Mouse (Mus musculus) cortical plate, adult 2 months (tissue): Measurements from ENCODE around the gene 2900026A02Rik. TPM values are rescaled to one million over a fixed set of nuclear protein-coding genes. Genes with fewer than 3 reads are reported as not detected.
A peak's percentile ranks its signal among the peaks of the same experiment; 100 is the strongest.

ENCODE experiments used
- H3K27ac ChIP-seq: fragments of 200-500 bp; 2 replicates; pipeline ENCODE4 v1.5.1; 2012; ENCODE audit warnings: low read length, control low read depth, inconsistent platforms; ENCODE audit not compliant: insufficient read depth
- H3K4me1 ChIP-seq: fragments of 200-500 bp; 2 replicates; pipeline ENCODE4 v1.6.1; 2011; ENCODE audit warnings: low read length; ENCODE audit not compliant: control insufficient read depth, insufficient read depth
- H3K4me3 ChIP-seq: fragments of 200-500 bp; 2 replicates; pipeline ENCODE4 v1.5.1; 2011; ENCODE audit warnings: mild to moderate bottlenecking, low read length, control low read depth; ENCODE audit not compliant: insufficient read depth
- CTCF ChIP-seq: fragments of 200-500 bp; IDR thresholded peaks from 2 replicates; pipeline ENCODE4 v1.5.1; 2011; ENCODE audit warnings: mild to moderate bottlenecking, control low read depth, low read length; ENCODE audit not compliant: insufficient read depth; ENCODE audit errors: extremely low read depth
- POLR2A ChIP-seq: fragments of 200-500 bp; IDR thresholded peaks from 2 replicates; pipeline ENCODE4 v1.6.1; 2011; ENCODE audit warnings: mild to moderate bottlenecking, low read length, control low read depth; ENCODE audit not compliant: insufficient read depth; ENCODE audit errors: extremely low read depth
- polyA plus RNA-seq: library from polyadenylated mRNA; depleted of rRNA; stranded (reverse); fragments of >200 nt; gene quantifications from 2 replicates; pipeline ENCODE4 v1.2.3, GENCODE M21; 2012

Gene 2900026A02Rik
- polyA plus RNA-seq, 1 experiment: 25.4 TPM

DNA sequence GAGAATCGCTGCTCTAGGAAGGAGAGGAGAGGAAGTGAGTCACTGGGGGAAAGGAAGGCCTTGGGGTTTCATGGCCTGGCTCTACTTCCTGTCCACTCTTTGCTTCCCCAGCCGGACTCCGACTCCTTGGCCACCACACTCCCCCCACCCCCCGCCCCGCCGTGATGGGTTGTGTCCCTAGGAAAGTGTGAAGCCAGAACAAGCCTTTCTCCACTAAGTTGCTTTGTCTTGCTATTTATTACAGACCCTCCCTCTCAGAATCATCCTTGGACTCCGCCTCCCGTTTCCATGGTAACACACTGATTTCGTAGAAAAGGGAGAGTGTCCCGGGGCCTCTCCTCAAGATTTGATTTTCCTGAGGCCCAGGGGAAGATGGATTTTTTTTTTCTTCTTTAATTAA, 4.2 kb upstream of the 2900026A02Rik start:
- no peak overlapping the region for H3K27ac ChIP-seq

DNA sequence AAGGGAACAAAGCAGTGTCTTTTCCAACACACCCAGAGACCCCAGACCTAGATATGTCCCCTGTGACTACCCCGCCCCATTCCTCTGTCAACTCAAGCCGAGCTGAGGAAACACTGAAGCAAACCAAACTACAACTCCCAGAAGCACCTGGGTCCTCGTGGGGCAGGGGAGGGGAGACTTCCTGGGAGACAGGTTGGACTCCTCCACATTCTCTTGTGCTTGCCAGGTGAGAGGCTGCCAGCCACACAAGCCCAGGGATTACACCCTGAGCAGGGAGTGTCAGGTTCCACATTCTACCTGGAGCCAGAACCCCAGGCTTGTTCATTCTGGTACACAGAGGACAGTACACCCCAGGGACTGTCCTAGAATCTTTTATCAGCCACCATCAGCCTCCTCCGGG, 2.9 kb upstream of the 2900026A02Rik start:
- Histone ChIP-seq H3K4me1 (no peaks in the 10 kb centered on the region), H3K4me3 (no peak overlapping the region), H3K27ac (no peak overlapping the region)
- no peak for TF ChIP-seq CTCF
- TF ChIP-seq POLR2A: peak; percentile 23; the same call in 1 of the 2 replicates

More for the DNA sequence above, 4.2 kb upstream of the 2900026A02Rik start:
- Histone ChIP-seq H3K4me3 (no peak overlapping the region), H3K4me1 (no peaks in the 10 kb centered on the region)
- no peak for TF ChIP-seq CTCF

DNA sequence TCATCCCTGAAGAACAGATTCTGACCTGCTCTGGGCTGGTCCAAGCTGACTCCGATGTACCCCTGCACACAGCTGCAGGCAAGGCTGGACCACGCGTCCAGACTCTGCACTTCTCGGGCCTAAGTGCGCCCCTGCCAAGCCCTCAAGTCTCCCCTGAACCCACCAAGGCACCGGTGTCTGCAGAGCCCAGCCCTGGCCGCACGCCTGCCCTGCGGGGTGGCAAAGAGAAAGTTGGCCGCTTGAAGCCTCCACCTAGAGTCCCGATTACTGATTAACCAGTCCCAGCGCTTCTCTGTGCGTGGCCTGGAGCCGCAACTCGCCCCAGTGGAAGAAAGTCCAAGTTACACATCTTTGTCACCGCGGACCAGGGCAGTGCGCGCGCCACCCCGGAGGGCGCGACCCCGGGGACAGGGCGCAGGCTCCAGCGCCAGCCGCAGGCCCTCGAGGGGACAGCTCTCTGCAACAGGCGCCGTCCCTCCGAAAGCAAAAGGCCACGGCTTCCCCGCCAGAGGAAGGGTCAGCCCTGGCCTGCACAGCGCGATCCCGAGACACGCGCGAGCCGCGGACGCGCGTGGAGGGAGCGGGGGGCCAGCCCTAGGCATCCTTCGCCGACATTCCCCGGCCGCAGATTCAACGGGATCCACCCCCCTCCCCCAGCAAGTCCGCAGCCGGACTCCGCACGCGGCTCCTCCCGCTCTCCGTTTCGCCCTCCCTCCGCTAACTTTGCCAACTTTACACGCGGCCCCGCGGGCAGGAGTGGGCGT, 471 bp downstream of the 2900026A02Rik start:
- TF ChIP-seq CTCF: no peak
- TF ChIP-seq POLR2A: no peak
- H3K4me3 ChIP-seq: peak overlapping the region; percentile 43
- 0 out of 2 replicates have a peak, but pooled peaks cover 1% of the 10 kb centered on the region for H3K4me1 ChIP-seq
- no peak overlapping the region for H3K27ac ChIP-seq

DNA sequence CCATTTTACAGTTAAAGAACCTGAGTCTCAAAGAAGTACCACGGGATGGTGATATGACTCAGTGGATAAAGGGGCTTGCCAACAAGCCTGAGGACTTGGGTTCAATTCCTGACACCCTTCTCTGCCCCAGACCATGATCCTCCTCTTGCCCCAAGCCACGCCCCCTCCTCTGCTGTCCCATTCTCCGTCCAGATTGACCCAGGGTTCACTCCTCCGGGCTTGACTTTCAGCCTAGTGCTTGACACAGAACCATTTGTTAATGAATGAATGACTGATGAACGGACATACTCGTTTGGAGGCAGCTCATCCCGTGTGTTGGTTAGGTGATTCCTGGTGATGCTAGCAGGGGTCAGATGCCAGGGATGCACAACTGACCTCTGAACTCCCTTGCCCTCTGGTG, 1.2 kb downstream of the 2900026A02Rik start:
- H3K4me3 ChIP-seq: peak overlapping the region; percentile 43; the same call in 1 of the 2 replicates
- no peak overlapping the region for H3K27ac ChIP-seq
- H3K4me1 ChIP-seq: 0 out of 2 replicates have a peak, but pooled peaks cover 1% of the 10 kb centered on the region
- no peak for TF ChIP-seq CTCF
- no peak for TF ChIP-seq POLR2A

DNA sequence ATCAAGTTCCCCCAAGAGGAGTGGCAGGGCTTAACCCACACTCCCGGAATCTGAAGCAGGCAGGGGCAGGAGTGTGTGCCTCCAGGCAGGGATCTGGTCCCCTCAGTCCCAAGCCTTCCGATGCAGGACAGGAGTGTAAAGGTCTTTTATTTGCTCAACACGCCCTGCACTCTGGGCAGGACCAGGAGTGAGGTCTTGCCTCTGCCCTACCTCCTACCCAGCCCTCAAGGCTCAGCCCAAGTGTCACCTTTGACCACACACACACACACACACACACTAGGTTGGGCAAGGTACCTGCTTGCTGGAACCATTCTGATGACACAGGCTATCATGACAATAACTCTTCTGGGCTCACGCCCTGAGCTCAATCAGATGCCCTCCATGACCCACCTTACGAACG, 1.6 kb downstream of the 2900026A02Rik start:
- Histone ChIP-seq H3K4me1 (0 out of 2 replicates have a peak, but pooled peaks cover 1% of the 10 kb centered on the region), H3K4me3 (no peak overlapping the region), H3K27ac (no peak overlapping the region)
- no peak for TF ChIP-seq CTCF
- TF ChIP-seq POLR2A: no peak

DNA sequence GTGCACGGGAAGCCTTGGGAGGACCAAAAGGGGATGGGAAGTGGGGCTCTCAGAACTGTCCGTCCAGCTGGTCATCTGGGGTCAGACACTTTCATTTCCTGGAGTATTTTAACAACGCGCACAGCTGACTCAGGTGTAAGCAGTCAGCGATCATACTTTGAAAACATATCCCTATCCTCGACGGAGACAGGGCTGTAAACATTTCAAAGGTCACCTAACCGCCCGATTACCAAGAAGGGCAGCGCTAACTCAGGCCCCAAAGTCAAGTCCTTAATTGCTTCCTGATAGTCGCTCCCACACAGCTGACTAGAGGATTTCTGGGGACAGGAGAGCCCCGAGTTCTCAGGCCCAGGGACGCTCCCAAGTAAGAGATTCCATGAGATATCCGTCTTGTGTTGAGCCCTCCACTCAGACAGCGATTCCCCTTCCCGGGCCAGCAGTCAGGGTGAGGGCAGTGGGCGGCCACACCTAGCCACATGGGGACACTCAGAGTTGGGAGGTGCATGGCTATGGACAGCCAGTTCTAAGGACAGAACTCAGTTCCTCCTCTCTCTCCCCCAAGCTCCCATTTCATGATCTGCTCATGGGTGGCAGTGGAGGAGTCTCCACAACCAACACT, 2.3 kb downstream of the 2900026A02Rik start:
- Histone ChIP-seq H3K4me1 (0 out of 2 replicates have a peak, but pooled peaks cover 1% of the 10 kb centered on the region), H3K4me3 (no peak overlapping the region), H3K27ac (no peak overlapping the region)
- TF ChIP-seq POLR2A: no peak
- no peak for TF ChIP-seq CTCF

DNA sequence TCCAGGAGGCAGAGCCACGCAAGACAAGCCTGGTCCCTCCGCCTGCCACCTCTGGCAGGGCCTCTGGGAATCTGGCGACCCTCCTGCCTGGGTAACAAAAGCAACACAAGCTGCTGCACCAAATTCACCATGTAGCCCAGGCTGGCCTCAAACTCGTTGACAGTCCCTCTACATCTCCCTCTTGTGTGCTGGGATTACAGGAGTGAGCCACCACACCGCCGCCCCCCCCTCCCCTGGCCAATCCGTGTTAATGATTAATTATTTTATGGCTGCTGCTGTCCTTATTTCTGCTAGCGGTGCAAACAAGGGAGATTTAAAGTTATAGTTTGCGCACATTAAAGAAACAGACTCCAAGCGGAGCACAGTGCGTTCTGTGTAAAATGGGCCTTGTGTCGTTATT, 4.0 kb downstream of the 2900026A02Rik start:
- H3K4me3 ChIP-seq: no peak overlapping the region
- no peak overlapping the region for H3K27ac ChIP-seq
- 0 out of 2 replicates have a peak, but pooled peaks cover 1% of the 10 kb centered on the region for H3K4me1 ChIP-seq
- TF ChIP-seq POLR2A (no peak), CTCF (no peak)

DNA sequence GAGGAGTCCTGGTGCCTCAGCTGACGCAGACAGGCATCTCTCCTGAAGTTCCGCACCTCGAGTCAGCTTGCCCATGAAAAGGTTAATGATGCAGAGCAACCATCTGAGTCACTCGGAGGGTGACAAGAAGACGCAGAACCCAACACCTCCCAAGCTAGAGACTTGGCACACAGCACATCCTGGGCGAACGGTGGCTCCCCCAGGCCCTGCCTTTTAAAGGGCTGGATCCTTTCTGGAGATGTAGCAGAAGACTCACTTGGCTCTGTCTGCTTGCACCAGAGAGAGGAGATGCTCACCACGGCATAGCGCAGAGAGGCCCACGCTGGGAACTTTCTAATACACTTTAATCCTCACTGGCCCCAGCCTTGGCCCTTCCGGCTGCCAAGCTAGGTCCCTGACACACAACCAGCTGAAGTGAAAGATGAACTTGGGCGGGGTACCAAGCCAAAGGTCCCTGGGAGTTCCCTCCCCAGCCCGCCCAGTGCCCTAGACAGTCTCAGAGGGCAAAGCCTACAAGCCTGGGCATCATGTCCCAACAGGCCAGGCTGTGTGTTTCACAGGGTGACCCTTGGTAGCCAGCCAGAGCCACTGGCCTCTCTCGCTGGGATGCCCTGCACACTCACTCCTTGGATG, 4.6 kb downstream of the 2900026A02Rik start:
- TF ChIP-seq CTCF (no peak), POLR2A (no peak)
- Histone ChIP-seq H3K4me3 (no peak overlapping the region), H3K27ac (no peak overlapping the region), H3K4me1 (0 out of 2 replicates have a peak, but pooled peaks cover 1% of the 10 kb centered on the region)

DNA sequence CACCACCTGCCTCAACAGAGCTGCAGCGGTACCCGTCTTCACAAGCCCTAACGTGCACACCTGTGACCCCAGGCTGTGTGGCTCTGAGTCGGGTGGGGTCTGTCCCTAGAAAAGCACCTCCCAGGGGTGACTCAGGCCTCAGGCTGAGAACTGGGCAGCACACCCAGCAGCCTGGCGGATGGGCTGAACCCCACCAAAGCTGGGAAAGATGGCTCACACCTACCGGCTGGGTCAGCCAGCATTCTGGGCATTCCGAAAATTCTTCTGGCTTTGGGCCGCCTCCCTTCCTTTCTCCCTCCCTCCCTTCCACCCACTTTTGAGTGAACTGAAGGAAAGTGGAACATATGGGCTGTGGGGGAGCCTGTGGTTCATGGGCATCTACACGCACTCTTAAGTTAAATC, 5.4 kb downstream of the 2900026A02Rik start:
- H3K4me1 ChIP-seq: 0 out of 2 replicates have a peak, but pooled peaks cover 1% of the 10 kb centered on the region
- TF ChIP-seq POLR2A (no peak), CTCF (no peak)
- no peak overlapping the region for H3K4me3 ChIP-seq
- no peak overlapping the region for H3K27ac ChIP-seq

DNA sequence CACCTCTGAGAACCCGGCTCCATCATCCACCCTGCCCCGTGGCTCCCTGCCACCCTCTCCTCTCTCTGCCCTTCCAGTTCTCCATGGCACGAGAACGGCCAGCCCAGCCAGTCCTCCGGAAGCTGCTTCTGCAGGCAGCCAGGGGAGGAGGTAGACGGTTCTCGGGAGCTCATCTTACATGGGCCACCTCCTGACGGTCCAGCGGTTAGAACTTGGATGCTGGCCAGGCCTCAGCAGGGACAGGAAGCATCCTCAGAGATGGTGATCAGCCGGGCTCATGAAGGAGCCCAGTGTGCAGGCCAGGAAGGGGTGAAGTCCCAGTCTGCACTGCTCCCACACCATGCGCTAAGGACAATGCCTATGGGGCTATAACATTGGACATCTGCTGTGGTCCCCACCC, 6.6 kb downstream of the 2900026A02Rik start:
- 0 out of 2 replicates have a peak, but pooled peaks cover 1% of the 10 kb centered on the region for H3K4me1 ChIP-seq
- H3K27ac ChIP-seq: no peak overlapping the region
- H3K4me3 ChIP-seq: no peak overlapping the region
- TF ChIP-seq POLR2A: no peak
- no peak for TF ChIP-seq CTCF
